Mouse (Mus musculus) T-helper 17 cell (primary cell): ENCODE measurements around the gene Aloxe3.

Source experiments
- in situ Hi-C, 2 experiments: fragments of 300-600 bp; cut with MboI, MseI; formaldehyde crosslinking; loops; 1 replicate in 1 of 2; 2 replicates in 1 of 2; pipeline ENCODE4 v1.15.1; 2025; ENCODE audit warnings: high pct_unique_total_duplicates in 2 of 2

Aloxe3 gene

DNA sequence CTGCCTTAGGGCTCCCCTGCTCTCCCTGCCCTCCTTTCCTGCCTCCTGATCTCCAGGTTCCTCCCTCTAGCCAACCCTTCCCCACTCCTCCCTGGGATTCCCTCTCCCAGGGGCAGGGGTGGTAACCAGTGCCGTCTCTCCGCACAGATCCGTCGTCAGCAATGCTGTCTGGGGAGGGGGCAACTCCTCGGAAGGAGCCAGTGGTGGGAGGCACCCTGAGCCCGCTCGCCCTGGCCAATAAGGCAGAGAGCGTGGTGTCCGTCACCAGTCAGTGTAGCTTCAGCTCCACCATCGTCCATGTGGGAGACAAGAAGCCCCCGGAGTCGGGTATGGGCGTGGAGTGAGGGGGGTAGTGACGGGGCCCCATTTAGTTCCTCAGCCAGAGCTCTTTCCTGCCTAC lies 21.2 kb upstream of the Aloxe3 start:
- in situ Hi-C loops: loop anchor here (5.0 to 10.0 kb wide), 3 partner anchors 568 to 910 kb away; partner anchors contain the start of genes Acadvl (in 1 of the 2), Dlg4 (in 1 of the 2), Eif4a1 (in 1 of the 2) and Polr2a (in 1 of the 2)

DNA sequence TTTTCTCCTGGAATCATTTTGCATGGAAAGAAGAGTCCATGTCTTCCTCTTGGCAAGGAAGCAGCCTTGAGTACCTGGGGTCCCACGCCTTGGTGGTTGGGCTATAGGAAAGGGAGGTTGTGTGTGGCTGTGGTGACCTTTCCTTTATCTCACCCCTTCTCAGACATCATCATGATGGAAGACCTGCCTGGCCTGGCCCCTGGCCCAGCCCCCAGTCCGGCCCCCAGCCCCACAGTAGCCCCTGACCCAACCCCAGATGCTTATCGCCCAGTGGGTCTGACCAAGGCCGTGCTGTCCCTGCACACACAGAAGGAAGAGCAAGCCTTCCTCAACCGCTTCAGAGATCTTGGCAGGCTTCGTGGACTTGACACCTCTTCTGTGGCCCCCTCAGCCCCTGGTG lies 20.5 kb upstream of the Aloxe3 start:
- in situ Hi-C loops: loop anchor here in 1 of 2 experiments (10.0 kb wide), 1 partner anchor 910 kb away; the partner anchor contains the start of genes Acadvl and Dlg4

DNA sequence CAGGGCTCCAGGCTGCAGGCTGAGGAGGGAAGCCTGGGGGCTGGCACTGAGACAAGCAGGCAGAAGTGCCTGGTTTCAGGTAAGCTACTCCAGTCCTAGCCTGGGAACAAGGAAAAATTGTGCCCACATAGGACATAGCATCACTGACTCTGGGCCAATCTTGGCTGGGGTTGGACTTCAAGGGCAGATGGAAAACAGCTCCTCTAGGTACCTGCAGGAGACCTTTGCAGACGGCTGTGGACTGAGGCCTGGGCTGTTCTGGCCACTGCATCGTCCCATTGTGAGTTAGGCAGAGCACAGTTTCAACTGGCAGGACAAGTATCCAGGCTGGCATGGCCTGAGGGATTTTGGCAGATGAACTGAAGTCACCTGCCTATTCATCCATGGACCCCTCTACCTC lies 19.9 kb upstream of the Aloxe3 start:
- in situ Hi-C loops: loop anchor here in 1 of 2 experiments (10.0 kb wide), 1 partner anchor 909 kb away; the partner anchor contains the start of genes Acadvl and Dlg4

GRCm38 (mm10) chr11:69106299-69106698 lies 19.4 kb upstream of the Aloxe3 start:
- in situ Hi-C loops: loop anchor here in 1 of 2 experiments (10.0 kb wide), 1 partner anchor 909 kb away; the partner anchor contains the start of genes Acadvl and Dlg4

DNA sequence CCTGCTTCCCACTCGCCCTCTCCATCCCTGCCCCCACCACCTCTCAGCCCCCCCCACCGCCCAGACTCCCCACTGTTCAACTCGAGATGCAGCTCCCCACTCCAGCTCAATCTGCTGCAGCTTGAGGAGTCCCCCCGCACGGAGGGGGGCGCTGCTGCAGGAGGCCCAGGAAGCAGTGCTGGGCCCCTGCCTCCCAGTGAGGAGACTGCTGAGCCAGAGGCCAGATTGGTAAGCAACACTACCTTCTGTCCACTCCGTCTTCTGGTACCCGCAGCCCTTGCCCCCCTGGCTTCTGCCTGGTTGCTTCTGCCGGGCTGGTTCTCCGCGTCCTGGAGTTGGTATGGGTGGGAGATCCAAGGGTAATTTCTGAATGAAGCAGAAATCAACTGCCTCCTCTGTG lies 18.9 kb upstream of the Aloxe3 start:
- in situ Hi-C loops: loop anchor here in 1 of 2 experiments (10.0 kb wide), 1 partner anchor 908 kb away; the partner anchor contains the start of genes Acadvl and Dlg4

GRCm38 (mm10) chr11:69107676-69108075 lies 18.0 kb upstream of the Aloxe3 start:
- in situ Hi-C loops: loop anchor here in 1 of 2 experiments (10.0 kb wide), 1 partner anchor 907 kb away; the partner anchor contains the start of genes Acadvl and Dlg4

GRCm38 (mm10) chr11:69108223-69108622 lies 17.5 kb upstream of the Aloxe3 start:
- in situ Hi-C loops: loop anchor here in 1 of 2 experiments (10.0 kb wide), 1 partner anchor 907 kb away; the partner anchor contains the start of genes Acadvl and Dlg4

- in situ Hi-C loops: loop anchor here in 1 of 2 experiments (10.0 kb wide), 1 partner anchor 906 kb away; the partner anchor contains the start of genes Acadvl and Dlg4
Observed at GRCm38 (mm10) chr11:69109032-69109900, 16.4 kb upstream of the Aloxe3 start.

DNA sequence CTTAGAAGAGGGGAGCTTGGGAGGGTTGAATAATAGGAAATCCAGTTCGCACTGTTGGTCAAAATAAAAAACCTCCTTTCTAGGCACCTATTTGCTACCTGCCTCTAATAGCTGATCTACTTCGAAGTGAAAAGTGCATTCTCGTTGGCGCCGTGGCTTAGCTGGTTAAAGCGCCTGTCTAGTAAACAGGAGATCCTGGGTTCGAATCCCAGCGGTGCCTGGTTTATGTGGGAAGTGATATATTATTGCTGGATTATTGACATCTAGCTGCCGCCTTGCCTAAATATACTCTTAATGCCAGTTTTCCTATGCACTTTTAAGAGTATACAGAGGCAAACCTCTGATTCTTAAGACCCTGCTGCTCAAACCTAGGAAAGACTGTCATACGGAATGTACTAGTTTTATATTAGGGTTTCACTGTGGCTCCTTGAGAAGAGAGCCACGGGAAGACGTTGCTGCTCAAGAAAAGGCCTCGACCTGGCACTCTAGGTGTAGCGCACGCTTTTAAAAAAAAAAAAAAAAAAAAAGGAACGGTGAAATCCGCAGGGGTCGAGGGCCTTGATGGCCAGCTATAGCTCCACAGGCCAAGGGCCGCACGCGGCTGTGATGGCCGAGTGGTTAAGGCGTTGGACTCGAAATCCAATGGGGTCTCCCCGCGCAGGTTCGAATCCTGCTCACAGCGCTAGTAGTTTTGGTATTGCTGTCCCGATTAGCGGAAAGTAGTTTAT lies 15.2 kb upstream of the Aloxe3 start:
- in situ Hi-C loops: no loop called here

GRCm38 (mm10) chr11:69111051-69111810 lies 14.5 kb upstream of the Aloxe3 start:
- in situ Hi-C loops: no loop called here

- in situ Hi-C loops: no loop called here
Observed at GRCm38 (mm10) chr11:69111865-69112264, 13.8 kb upstream of the Aloxe3 start.

DNA sequence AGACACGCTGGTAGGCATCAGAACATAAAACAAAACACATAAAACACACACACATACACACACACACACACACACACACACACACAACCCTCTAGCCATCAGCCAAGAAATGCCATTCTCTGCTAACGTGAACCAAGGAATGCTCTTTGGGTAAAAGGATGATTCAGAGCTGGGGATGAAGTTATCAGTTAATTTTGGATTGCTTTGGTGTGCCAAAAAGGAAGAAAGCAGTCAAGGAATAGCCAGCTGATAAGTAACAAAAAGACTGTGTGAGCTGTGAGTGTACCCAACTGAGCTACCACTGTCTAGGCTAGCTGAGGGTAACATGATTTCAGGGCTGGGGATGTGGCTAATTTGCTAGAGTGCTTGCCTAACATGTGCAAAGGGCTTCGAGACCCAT lies 11.7 kb upstream of the Aloxe3 start:
- in situ Hi-C loops: no loop called here

DNA sequence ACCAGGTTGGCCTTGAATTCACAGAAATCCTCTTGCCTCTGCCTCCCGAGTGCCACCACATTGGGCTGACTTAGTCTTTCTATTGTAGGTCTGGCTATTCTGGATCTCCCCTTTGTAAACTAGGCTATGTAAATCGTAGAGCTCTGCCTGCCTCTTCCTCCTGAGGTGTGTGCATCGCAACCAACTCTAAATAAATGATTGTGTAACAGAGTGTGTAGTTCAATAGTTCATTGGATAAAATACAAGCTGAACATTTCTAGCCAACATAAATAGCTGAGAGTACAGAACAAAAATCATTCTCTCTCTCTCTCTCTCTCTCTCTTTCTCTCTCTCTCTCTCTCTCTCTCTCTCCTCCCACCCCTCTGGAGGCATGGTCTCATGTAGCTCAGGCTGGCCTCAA lies 11.1 kb upstream of the Aloxe3 start:
- in situ Hi-C loops: no loop called here

DNA sequence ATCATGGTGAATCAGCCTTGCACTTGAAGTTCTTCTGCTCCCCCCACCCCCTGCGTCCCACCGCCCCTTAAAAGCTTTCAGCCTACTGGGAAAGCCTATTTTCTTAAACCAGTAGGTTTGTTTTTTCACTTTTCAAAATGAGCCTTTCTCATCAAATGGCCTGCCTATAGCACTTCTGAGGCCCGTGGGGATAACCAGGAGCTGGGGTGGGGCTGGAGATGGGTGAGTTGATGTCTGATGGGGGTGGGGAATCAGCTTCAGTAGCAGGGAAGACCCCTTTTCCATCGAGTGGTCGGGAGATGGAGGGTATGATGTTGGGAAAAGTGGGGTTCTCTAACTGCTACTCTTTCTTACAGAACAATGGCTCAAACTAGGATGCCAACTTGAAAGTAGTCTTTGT lies 8.9 kb upstream of the Aloxe3 start:
- in situ Hi-C loops: no loop called here

DNA sequence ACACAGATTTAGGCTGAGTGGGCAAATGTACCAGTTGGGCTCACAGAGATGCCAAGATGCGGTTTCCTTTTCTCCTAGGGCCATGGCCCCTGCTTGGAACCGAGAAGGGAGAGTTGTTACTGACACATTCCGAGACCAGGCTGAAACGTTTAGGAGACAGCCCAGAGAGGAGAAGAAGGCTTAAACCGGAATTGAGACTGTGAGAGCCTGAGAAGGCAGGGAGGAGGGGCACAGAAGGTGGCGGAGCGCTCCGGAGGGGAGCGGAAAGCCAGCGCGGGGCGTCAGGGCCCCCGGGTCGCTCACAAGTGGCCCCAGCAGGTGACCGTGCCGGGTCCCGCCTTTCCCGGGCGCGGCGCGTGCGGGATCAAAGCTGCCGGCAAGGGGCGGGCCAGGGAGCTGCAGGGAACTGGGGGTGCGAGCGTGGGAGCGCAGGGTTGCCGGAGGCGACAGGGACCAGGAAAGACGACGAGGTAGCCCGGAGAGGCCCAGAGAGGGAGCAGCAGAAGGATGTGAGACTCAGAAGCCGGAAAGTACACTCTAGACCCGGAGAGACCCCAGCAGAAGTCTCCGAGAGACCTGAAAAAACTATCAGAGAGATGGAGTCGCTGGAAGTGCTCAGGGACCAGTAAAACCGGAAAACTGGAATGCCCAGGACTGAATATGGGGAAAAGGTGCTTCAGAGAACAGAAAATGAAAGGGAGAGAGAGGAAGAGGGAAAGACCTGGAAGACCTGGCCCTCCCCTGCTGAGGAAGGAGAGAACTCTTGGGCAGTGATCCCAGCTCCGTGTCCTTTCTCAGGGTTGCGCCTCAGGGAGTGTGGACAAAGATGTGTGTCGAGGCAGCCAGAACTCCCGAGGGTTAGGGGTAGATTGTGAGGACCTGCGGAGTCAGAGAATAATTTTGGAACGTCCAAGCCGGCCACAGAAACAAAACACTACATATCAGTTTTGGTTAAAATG lies 7.7 kb upstream of the Aloxe3 start:
- in situ Hi-C loops: no loop called here

DNA sequence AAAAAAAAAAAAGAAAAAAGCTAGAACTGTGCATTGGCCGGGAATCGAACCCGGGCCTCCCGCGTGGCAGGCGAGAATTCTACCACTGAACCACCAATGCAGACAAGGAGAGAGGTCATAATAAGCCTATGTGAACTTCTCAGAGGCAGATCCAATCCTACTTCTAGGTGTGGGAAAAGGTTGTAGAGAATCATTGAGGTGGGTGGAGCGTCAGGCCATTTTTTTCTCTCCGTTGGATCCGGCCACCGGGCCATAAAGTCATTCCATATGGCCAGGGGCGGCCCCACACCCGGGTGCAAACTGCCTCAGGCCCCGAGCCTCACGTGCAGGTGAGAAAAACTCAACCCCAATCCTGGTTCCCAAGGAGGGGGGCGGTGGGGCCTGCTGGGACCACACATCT lies 6.9 kb upstream of the Aloxe3 start:
- in situ Hi-C loops: no loop called here

DNA sequence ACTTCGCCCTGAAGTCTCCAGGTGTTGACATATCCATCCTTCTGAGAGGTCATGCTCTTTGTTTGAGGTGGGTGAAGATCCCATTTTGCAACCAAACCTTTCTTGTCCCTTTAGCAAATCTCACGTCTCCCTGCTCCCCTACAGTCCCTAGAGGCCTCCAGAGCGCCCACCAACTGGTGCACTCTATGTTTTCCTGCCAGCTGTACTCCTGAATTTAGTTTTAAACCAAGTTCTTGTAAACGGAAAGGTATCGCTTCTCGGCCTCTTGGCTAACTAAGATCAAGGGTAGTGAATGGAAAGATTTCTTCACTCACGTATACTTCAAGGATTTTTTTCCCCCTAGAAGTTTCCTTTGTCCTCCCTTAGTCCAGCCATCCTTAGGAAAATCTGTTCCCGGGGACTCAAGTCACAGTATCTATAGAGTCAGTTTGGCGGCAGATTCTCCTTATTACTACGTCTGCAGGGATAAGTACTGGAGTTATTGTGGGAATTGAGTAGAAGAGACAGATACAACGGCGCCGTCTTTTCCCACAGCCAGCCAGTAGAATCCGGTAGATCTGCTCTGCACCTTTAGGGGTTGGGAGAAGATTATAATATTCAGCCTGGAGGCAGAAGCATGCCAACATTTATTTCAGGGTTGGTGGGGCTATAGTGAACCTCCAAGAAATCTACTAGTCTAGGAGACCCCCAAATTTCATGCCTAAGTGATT lies 6.1 kb upstream of the Aloxe3 start:
- in situ Hi-C loops: loop anchor here (5.0 to 10.0 kb wide), 2 partner anchors 57 to 265 kb away; no protein-coding TSS in a partner anchor

DNA sequence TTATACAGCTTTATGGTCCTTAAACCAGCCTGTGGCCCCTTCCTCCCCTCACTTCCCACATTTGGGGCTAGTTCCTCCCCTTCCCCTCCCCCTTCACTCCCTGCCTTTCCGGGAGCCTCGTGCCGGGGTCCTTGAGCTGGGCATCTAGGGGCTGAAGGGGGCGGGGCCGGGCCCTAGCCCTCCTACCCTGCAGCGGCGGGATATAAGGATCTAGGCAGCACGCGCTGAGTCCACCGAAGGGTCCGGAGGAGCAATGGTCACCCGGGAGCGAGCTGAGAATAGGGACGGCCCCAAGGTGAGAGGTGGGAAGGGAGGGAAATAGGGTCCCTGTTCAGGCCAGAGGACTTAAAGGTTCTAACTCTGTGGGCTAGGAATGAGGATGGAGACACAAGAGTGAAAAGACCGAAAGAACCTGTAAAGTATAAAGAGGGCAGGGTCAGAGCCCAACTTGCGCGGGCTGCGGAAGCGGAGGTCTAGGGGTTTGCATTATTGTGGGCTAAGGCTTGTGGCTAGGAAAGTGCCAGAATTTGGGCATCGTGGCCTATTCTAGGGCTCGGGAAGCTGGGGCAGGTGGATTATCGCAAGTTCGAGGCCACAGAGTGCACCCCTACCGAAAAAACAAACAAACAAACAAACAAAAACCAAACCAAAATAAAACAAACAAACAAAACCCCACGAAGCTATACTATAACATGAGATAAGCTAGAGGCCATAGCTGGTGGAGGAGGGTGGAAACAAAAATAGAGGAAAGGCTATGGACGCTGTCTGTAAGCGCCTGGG lies 5.3 kb upstream of the Aloxe3 start, which contains the start of gene Hes7:
Gene Hes7, plus strand, starts transcription at position 184 of the 780 bp plus-strand sequence.
- in situ Hi-C loops: loop anchor here (5.0 to 10.0 kb wide), 2 partner anchors 58 to 266 kb away; no protein-coding TSS in a partner anchor
